Mouse (Mus musculus) olfactory bulb, adult 2 months (tissue): ENCODE results near the gene B3gnt7.

ENCODE experiments used
- CTCF ChIP-seq: fragments of 200-500 bp; IDR thresholded peaks from 2 replicates; pipeline ENCODE4 v1.5.1; 2012; ENCODE audit warnings: low read depth, mild to moderate bottlenecking, low read length, moderate library complexity; ENCODE audit not compliant: insufficient read depth
- POLR2A ChIP-seq: fragments of 200-500 bp; IDR thresholded peaks from 2 replicates; pipeline ENCODE4 v1.6.1; 2012; ENCODE audit warnings: mild to moderate bottlenecking, low read depth, low read length, moderate library complexity; ENCODE audit not compliant: insufficient read depth

DNA sequence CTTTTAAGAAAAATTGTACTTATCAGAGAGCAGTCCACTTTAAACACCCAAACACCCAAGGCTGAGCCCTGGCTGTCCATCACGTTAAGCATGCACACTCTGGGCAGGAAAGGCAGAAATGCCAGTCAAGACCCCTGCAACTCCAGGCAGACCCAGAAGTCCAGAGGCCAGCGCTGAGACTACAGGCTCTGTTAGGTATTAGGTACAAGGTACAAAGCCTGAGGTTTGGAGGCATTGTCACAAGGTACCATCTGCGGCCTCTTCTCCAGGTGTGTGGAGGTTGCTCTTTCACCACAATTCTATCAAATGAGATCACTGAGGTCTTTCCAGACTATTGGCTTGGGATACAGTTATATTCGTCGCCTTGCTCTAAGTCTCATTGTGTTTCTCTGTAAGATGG lies 8.8 kb upstream of the B3gnt7 start:
- TF ChIP-seq CTCF, result no peak
- no peak for TF ChIP-seq POLR2A
